Mouse (Mus musculus): ENCODE data around the gene Eml5. TPM values are rescaled to one million over a fixed set of nuclear protein-coding genes. Genes with fewer than 3 reads are reported as not detected.

Gene Eml5
- polyA plus RNA-seq (2015; fragmentation: Nextera tagmentation; extraction: Ambion mirVana): 5.4 and 5.5 TPM in 2 replicates

DNA sequence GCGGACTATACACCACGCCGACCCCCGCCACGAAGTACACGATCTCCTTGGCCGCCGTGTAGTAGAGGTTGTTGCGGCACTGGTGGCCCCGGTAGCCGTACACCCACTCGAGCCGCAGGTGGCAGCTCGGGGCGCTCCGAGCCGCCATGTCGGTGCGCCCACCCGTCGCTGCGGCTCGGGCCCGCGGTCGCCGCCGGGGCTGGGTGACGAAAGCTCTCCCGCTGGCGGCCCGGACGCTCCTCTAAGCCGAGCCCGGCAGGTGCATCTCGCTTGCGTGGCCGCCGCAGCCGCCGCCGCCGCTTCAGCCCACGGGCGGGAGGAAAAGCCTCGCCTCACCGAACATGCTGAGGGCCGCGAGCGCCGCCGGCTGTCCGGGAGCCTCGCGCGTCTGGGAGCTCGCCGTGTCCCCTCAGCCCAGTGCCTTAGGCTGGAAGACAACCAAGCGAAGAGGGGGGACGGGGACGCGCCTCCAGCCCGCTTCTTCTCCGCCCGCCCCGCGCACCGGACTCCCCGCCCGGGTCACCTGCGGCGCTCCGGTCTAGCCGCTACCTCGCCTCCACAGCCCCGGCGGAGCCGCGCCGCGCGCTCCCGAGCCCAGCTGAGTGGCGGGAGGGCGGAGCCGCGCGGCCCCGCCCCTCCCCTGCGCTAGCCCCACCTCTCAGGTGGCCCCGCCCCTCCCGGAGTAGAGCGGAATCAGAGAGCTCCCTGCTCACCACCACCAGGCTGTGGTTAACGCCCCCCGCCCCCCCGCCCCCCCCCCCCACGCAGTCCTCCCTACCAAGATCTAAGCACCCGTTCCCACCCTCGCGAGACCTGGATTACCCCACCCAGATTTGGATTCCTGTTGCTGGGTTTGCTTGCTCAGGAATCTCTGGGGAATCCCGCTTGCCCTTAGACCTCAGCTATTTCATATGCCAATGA lies at the start of gene Eml5:
TSS of gene Eml5 (minus strand) at position 604 of the 921 bp plus-strand sequence.
- WGBS: under 1% methylated on average over 95 of the region's 101 CpGs
- Histone ChIP-seq H3K4me1 (ENCODE audit: control insufficient read depth, insufficient read depth, low read length) (0 out of 2 replicates have a peak, but pooled peaks cover 5% of the 10 kb centered on the region), H3K27ac (ENCODE audit: low read length) (peak within 1 kb of the TSS; percentile 80), H3K36me3 (ENCODE audit: control insufficient read depth, insufficient read depth) (no peaks in the 10 kb centered on the region), H3K9ac (ENCODE audit: low read length) (peak within 1 kb of the TSS; percentile 84), H3K4me3 (ENCODE audit: low read length) (peak within 1 kb of the TSS; percentile 87), H3K27me3 (ENCODE audit: control insufficient read depth, insufficient read depth, low read length) (no peaks in the 10 kb centered on the region; the same call in 1 of the 2 replicates), H3K9me3 (replicated peaks; ENCODE audit: control insufficient read depth, low read length) (no peaks in the 10 kb centered on the region), H3K4me2 (ENCODE audit: low read depth, low read length) (peak within 1 kb of the TSS; percentile 85)
- ATAC-seq (replicated peaks; ENCODE audit: extremely low read depth, insufficient read depth, low FRiP score): peak; percentile 94

DNA sequence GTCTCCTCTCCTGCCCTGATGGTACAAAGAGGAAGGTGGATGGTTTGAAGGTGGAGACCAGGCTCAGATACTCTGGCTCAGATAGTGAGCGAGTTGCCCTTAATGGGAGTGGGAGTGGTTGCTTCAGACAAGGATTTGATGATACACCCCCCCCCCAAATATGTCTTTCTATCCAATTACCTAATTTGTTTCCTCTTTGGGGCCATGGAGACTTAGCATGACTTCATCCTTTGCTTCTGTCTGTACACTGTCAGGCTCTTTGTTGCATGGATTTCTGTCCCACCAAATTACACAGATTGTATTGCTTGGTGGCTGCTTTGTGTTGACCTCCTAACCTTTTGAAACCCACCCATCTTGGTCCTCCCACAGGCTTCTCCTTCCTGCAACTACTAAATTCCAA lies 31.6 kb upstream of the Eml5 start:
- Histone ChIP-seq H3K9me3 (replicated peaks; ENCODE audit: control insufficient read depth, low read length) (peaks cover 5% of the 10 kb centered on the region; the same call in 1 of the 2 replicates), H3K27ac (ENCODE audit: low read length) (no peak overlapping the region), H3K4me2 (ENCODE audit: low read depth, low read length) (no peak overlapping the region), H3K4me1 (ENCODE audit: control insufficient read depth, insufficient read depth, low read length) (no peaks in the 10 kb centered on the region), H3K9ac (ENCODE audit: low read length) (no peak overlapping the region), H3K4me3 (ENCODE audit: low read length) (no peak overlapping the region), H3K36me3 (ENCODE audit: control insufficient read depth, insufficient read depth) (no peaks in the 10 kb centered on the region), H3K27me3 (ENCODE audit: control insufficient read depth, insufficient read depth, low read length) (no peaks in the 10 kb centered on the region)
- ATAC-seq (replicated peaks; ENCODE audit: extremely low read depth, insufficient read depth, low FRiP score): no peak
- WGBS: 94% methylated on average over 1 of the region's 1 CpGs

DNA sequence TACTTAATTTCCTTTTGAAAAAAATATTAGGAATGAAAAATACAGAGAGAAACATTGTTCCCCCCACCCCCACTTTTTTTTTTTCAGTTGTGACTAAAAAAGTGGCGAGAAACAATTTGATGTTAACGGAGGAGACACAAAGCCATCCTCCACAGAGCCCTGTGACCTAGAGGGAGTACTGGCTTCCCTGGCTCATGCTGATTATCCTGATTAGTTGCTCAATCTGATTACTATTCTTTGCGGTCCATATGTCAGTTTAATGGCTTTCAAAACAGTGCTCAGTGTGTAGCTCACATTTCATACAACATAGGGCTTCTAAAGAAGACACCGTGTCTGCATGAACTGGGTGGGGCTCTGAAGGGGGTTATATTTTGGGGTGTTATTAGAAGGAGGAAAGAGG lies 31.2 kb upstream of the Eml5 start:
- no peaks in the 10 kb centered on the region for H3K27me3 ChIP-seq (ENCODE audit: control insufficient read depth, insufficient read depth, low read length)
- H3K4me1 ChIP-seq (ENCODE audit: control insufficient read depth, insufficient read depth, low read length): no peaks in the 10 kb centered on the region
- H3K4me2 ChIP-seq (ENCODE audit: low read depth, low read length): no peak overlapping the region
- no peak overlapping the region for H3K27ac ChIP-seq (ENCODE audit: low read length)
- ATAC-seq (replicated peaks; ENCODE audit: extremely low read depth, insufficient read depth, low FRiP score): no peak
- WGBS: 91% methylated on average over 4 of the region's 4 CpGs
- no peak overlapping the region for H3K9ac ChIP-seq (ENCODE audit: low read length)
- H3K4me3 ChIP-seq (ENCODE audit: low read length): no peak overlapping the region
- no peaks in the 10 kb centered on the region for H3K36me3 ChIP-seq (ENCODE audit: control insufficient read depth, insufficient read depth)
- H3K9me3 ChIP-seq (replicated peaks; ENCODE audit: control insufficient read depth, low read length): peaks cover 5% of the 10 kb centered on the region; the same call in 1 of the 2 replicates

DNA sequence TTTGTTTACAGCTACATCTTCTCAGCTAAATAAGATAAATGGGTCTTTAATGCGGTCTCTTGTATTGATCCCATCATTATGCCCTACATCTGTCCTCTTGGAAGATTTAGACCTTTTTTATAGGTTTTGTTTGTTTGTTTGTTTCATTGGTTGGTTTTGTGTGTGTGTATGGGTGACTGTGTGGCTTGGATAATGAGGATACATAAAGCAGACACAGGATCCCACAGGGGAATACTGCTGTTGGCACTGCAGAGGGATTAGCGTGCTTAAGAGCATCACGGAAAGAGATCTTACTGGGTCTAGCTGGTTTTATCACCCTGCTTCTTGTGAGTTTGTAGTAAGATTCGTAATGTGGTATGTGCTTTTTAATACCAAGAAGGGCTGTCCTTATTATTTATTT lies 29.9 kb upstream of the Eml5 start:
- Histone ChIP-seq H3K4me3 (ENCODE audit: low read length) (no peak overlapping the region), H3K4me2 (ENCODE audit: low read depth, low read length) (no peak overlapping the region), H3K36me3 (ENCODE audit: control insufficient read depth, insufficient read depth) (no peaks in the 10 kb centered on the region), H3K4me1 (ENCODE audit: control insufficient read depth, insufficient read depth, low read length) (no peaks in the 10 kb centered on the region), H3K9ac (ENCODE audit: low read length) (no peak overlapping the region), H3K27me3 (ENCODE audit: control insufficient read depth, insufficient read depth, low read length) (no peaks in the 10 kb centered on the region), H3K27ac (ENCODE audit: low read length) (no peak overlapping the region), H3K9me3 (replicated peaks; ENCODE audit: control insufficient read depth, low read length) (peaks cover 5% of the 10 kb centered on the region; the same call in 1 of the 2 replicates)
- 85% methylated on average over 4 of the region's 4 CpGs for WGBS
- ATAC-seq (replicated peaks; ENCODE audit: extremely low read depth, insufficient read depth, low FRiP score): no peak

DNA sequence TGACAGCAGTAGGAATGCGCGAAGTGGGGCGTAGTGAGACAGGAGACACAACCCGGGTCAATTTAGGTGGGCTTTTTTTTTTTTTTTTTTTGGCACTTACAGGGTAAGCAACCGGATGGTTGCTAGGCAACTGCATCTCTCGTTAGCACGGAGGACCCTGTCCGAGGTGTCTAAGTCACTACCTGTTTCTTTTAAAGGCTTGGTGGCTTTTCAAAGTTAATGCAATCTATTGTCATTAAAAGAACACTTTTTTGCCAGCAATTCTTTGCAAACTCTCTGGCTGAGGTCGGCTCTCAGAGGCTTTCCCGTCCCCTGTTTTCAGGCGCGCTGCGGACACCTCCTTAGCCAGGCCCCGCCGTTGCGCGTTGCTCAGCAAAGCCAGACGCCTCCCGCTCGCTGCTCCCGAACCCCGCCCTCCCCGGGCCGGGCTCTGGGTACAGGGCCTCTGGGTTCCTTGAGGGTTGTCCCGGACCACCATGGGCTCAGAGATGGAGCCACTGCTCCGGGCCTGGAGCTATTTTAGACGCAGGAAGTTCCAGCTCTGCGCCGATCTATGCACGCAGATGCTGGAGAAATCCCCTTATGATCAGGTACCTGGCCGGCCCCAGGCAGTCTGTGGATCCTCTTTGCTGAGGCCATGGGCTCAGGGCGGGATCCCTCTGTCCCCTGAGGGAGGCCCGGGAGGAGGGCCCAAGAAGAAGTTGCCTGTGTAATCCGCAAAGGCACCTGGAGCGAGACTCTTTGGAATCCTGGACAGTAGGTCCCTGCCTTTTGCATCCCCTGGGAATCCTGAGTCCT lies 19.1 kb upstream of the Eml5 start, which contains the start of gene Ttc8:
TSS of gene Ttc8 (plus strand) at position 381 of the 798 bp plus-strand sequence.
- H3K4me2 ChIP-seq (ENCODE audit: low read depth, low read length): peak within 1 kb of the TSS; percentile 79
- H3K36me3 ChIP-seq (ENCODE audit: control insufficient read depth, insufficient read depth): no peaks in the 10 kb centered on the region
- WGBS: under 1% methylated on average over 35 of the region's 35 CpGs
- H3K27ac ChIP-seq (ENCODE audit: low read length): peak within 1 kb of the TSS; percentile 60
- H3K4me3 ChIP-seq (ENCODE audit: low read length): peak within 1 kb of the TSS; percentile 85
- no peaks in the 10 kb centered on the region for H3K27me3 ChIP-seq (ENCODE audit: control insufficient read depth, insufficient read depth, low read length)
- ATAC-seq (replicated peaks; ENCODE audit: extremely low read depth, insufficient read depth, low FRiP score): peak; percentile 98
- peaks cover 8% of the 10 kb centered on the region for H3K4me1 ChIP-seq (ENCODE audit: control insufficient read depth, insufficient read depth, low read length)
- peak within 1 kb of the TSS; percentile 85 for H3K9ac ChIP-seq (ENCODE audit: low read length)
- no peaks in the 10 kb centered on the region for H3K9me3 ChIP-seq (replicated peaks; ENCODE audit: control insufficient read depth, low read length)

DNA sequence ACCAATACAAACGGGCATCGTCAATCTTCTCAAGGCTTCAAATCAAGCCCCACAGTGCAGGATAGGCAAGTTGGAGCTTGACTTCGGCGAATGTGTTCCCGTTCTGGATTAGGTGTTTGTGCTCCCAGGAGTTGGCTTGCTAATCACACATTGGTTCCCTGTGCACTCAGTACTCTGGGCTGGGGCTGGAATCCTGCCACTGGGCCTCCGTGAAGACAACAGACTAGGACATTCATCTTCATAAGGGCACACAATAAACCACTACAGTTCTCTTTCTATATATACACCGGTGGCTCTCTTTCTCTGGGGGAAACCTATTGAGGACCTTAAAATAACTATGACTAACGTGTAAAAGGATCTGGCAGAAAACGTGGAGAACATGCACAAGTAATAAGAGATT lies 8.8 kb upstream of the Eml5 start:
- 40% methylated on average over 9 of the region's 9 CpGs for WGBS
- Histone ChIP-seq H3K9me3 (replicated peaks; ENCODE audit: control insufficient read depth, low read length) (no peaks in the 10 kb centered on the region), H3K36me3 (ENCODE audit: control insufficient read depth, insufficient read depth) (no peaks in the 10 kb centered on the region), H3K27me3 (ENCODE audit: control insufficient read depth, insufficient read depth, low read length) (no peaks in the 10 kb centered on the region), H3K4me1 (ENCODE audit: control insufficient read depth, insufficient read depth, low read length) (peaks cover 5% of the 10 kb centered on the region; the same call in 1 of the 2 replicates), H3K4me2 (ENCODE audit: low read depth, low read length) (peak overlapping the region; percentile 34), H3K9ac (ENCODE audit: low read length) (no peak overlapping the region), H3K27ac (ENCODE audit: low read length) (peak overlapping the region; percentile 86), H3K4me3 (ENCODE audit: low read length) (peak overlapping the region; percentile 10; the same call in 1 of the 2 replicates)
- peak; percentile 92 for ATAC-seq (replicated peaks; ENCODE audit: extremely low read depth, insufficient read depth, low FRiP score)

DNA sequence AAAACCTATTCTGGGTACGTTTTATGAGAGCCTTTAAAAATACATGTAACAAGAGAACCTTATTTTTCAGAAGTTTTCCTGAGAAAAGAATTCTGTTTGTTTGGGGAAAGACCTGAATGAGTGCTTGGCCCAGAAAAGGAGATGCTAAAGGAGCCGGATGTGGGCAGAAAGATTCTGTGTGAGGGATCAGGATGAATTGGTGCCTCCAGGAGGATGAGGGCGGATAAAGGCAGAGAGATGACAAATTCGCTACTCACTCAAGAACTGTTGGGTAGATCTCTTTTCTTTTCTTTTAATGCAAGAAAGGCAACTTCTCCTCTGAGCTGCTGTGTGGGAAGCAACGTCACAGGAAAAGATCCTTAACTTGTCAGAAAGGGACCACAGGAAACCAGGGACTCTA lies 4.2 kb upstream of the Eml5 start:
- no peak overlapping the region for H3K27ac ChIP-seq (ENCODE audit: low read length)

DNA sequence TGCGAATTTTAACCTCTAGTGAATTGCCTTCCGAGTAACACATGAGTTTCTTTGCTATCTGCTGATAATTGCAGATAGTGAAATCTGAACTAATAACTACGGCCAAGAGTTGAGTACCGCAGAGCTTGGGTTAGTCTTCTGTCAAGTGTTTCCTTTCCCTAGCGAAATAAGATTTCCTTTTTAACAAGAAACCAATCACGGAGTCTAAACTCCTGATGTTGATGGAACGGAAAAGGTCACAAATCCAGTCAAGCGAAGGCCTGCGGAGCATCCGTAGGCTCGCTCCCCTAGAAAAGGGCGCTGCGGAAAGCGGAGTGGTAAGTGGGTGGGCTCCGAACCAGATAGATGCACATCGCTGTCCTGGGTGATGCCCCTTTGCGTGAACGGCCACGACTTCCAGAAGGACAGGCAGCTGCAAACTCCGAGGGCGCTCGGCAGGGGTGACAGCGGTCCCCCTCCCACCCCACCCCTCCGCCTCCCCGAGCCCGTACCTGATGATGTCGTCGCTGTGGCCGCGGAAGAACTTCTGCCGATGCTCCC lies 873 bp downstream of the Eml5 start:
- peak overlapping the region; percentile 84 for H3K9ac ChIP-seq (ENCODE audit: low read length)
- H3K4me2 ChIP-seq (ENCODE audit: low read depth, low read length): peak overlapping the region; percentile 85
- H3K27ac ChIP-seq (ENCODE audit: low read length): peak overlapping the region; percentile 80
- ATAC-seq (replicated peaks; ENCODE audit: extremely low read depth, insufficient read depth, low FRiP score): peak; percentile 42
- no peaks in the 10 kb centered on the region for H3K9me3 ChIP-seq (replicated peaks; ENCODE audit: control insufficient read depth, low read length)
- H3K4me1 ChIP-seq (ENCODE audit: control insufficient read depth, insufficient read depth, low read length): 0 out of 2 replicates have a peak, but pooled peaks cover 5% of the 10 kb centered on the region
- H3K36me3 ChIP-seq (ENCODE audit: control insufficient read depth, insufficient read depth): no peaks in the 10 kb centered on the region
- H3K4me3 ChIP-seq (ENCODE audit: low read length): peak overlapping the region; percentile 87
- 3% methylated on average over 31 of the region's 31 CpGs for WGBS
- H3K27me3 ChIP-seq (ENCODE audit: control insufficient read depth, insufficient read depth, low read length): no peaks in the 10 kb centered on the region; the same call in 1 of the 2 replicates

More for the DNA sequence above, 4.2 kb upstream of the Eml5 start:
- H3K4me3 ChIP-seq (ENCODE audit: low read length): no peak overlapping the region
- no peaks in the 10 kb centered on the region for H3K9me3 ChIP-seq (replicated peaks; ENCODE audit: control insufficient read depth, low read length)
- no peaks in the 10 kb centered on the region for H3K36me3 ChIP-seq (ENCODE audit: control insufficient read depth, insufficient read depth)
- no peaks in the 10 kb centered on the region; the same call in 1 of the 2 replicates for H3K27me3 ChIP-seq (ENCODE audit: control insufficient read depth, insufficient read depth, low read length)
- H3K4me2 ChIP-seq (ENCODE audit: low read depth, low read length): no peak overlapping the region
- WGBS: 69% methylated on average over 5 of the region's 5 CpGs
- peaks cover 5% of the 10 kb centered on the region; the same call in 1 of the 2 replicates for H3K4me1 ChIP-seq (ENCODE audit: control insufficient read depth, insufficient read depth, low read length)
- ATAC-seq (replicated peaks; ENCODE audit: extremely low read depth, insufficient read depth, low FRiP score): no peak
- H3K9ac ChIP-seq (ENCODE audit: low read length): no peak overlapping the region

All from heart, embryonic 16.5 days (tissue).